Mouse (Mus musculus): ENCODE measurements at regions not wholly inside any gene's neighbourhood (a gene's known extent, or its start where the extent isn't known, plus 50 kb on each side); places are given as distances from the start of the nearest gene placed in this dataset.

GRCm38 (mm10) chr9:52762836-52763235, 83.3 kb upstream of the AI593442 start:
- TF ChIP-seq CTCF (IDR thresholded peaks at IDR 0.05; ENCODE audit: borderline replicate concordance, extremely low read depth, insufficient read depth, insufficient read length) = no peak
- no peak for TF ChIP-seq POLR2A (IDR thresholded peaks at IDR 0.05; ENCODE audit: borderline replicate concordance, extremely low read depth, insufficient read depth, insufficient read length, poor library complexity, severe bottlenecking)

Data from brain, embryonic 14.5 days (tissue).